In the genomic region with DNA sequence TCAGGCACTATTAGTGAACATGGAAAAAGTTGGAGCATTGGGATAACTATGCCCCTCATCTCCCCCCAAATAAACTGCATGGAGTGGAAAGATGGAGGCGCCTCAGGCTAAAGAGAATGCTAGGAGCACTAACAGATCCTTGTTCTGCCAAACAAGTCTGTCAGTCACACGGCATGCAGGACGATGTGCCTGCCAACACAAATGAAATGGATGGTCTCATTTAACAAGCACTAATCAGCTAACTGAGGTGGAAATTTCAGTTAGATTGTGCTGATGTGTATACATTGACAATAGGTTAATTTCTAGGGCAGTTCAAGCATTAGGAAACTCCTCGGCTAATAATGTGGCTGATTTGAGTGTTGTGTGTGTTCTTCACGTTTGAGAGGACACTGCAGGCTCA, we compare ENCODE assay signal across 17 mouse cellular contexts.
A peak's percentile ranks its signal among the peaks of the same experiment; 100 is the strongest.
DNase-seq lines count a peak whose midpoint lies in the region; ATAC-seq and TF ChIP-seq lines count a peak whose summit lies in the region.
"Had no signal": no experiment of that assay in that cellular context is flagged by ENCODE, and none has a peak within 500 bp of the region (broad histone marks: within the 10 kb centered on the region; RNA-seq: fewer than 3 reads in every experiment).

No protein-coding gene starts in this region.

- no peak for DNase-seq in forebrain, embryonic 11.5 days (ENCODE audit: low spot score)
- no peak for DNase-seq in forebrain, embryonic 10.5 days (ENCODE audit: extremely low spot score, low spot score)
- DNase-seq in brain, embryonic 14.5 days (ENCODE audit: low read depth): peak; percentile 92
- DNase-seq in urinary bladder, adult 2 months (ENCODE audit: low spot score): no peak
- DNase-seq: adrenal gland, adult 2 months; adrenal gland, postnatal 25 days; cerebellum, adult 2 months; gastrocnemius, adult 2 months; gastrocnemius, postnatal 25 days; heart, postnatal 36 days had no signal

- no peaks in the 10 kb centered on the region for H3K9me3 ChIP-seq in forebrain, embryonic 11.5 days (ENCODE audit: control insufficient read depth, low read length)
- no peaks in the 10 kb centered on the region for H3K9me3 ChIP-seq in forebrain, embryonic 10.5 days
- no peaks in the 10 kb centered on the region for H3K9me3 ChIP-seq in forebrain, embryonic 15.5 days
- H3K9me3 ChIP-seq in intestine, postnatal 0 days (ENCODE audit: control insufficient read depth): no peaks in the 10 kb centered on the region
- H3K9me3 ChIP-seq: embryonic facial prominence, embryonic 13.5 days; heart, embryonic 13.5 days; hindbrain, embryonic 15.5 days had no signal

- no peak overlapping the region for H3K4me2 ChIP-seq in forebrain, embryonic 11.5 days (ENCODE audit: low read depth, low read length, severe bottlenecking)
- no peak overlapping the region for H3K4me2 ChIP-seq in forebrain, embryonic 15.5 days (replicated peaks)
- H3K4me2 ChIP-seq in intestine, postnatal 0 days (replicated peaks; ENCODE audit: low read depth): no peak overlapping the region
- H3K4me2 ChIP-seq: embryonic facial prominence, embryonic 13.5 days; heart, embryonic 13.5 days; hindbrain, embryonic 15.5 days had no signal

- ATAC-seq in forebrain, embryonic 11.5 days (replicated peaks; ENCODE audit: low FRiP score): peak; percentile 59
- ATAC-seq in forebrain, embryonic 15.5 days (replicated peaks): peak; percentile 88
- no peak for ATAC-seq in intestine, postnatal 0 days
- ATAC-seq: intestine, embryonic 16.5 days had no signal

- no peak for TF ChIP-seq CTCF in brain, embryonic 14.5 days (IDR thresholded peaks at IDR 0.05; ENCODE audit: borderline replicate concordance, extremely low read depth, insufficient read depth, insufficient read length)
- no peak for TF ChIP-seq CTCF in intestine, postnatal 0 days (IDR thresholded peaks at IDR 0.05; ENCODE audit: low read depth)

- H3K4me3 ChIP-seq in forebrain, embryonic 11.5 days (ENCODE audit: low read depth, low read length): no peak overlapping the region
- no peak overlapping the region for H3K4me3 ChIP-seq in forebrain, embryonic 10.5 days
- H3K4me3 ChIP-seq in forebrain, embryonic 15.5 days: no peak overlapping the region
- H3K4me3 ChIP-seq in intestine, postnatal 0 days (ENCODE audit: low read depth, low read length): no peak overlapping the region
- H3K4me3 ChIP-seq: embryonic facial prominence, embryonic 13.5 days; gastrocnemius, adult 2 months; heart, embryonic 13.5 days; hindbrain, embryonic 15.5 days had no signal

- no peaks in the 10 kb centered on the region for H3K27me3 ChIP-seq in forebrain, embryonic 11.5 days (ENCODE audit: control insufficient read depth, insufficient read depth, low read length)
- H3K27me3 ChIP-seq in forebrain, embryonic 10.5 days (ENCODE audit: poor library complexity, severe bottlenecking): no peaks in the 10 kb centered on the region
- no peaks in the 10 kb centered on the region for H3K27me3 ChIP-seq in forebrain, embryonic 15.5 days
- no peaks in the 10 kb centered on the region for H3K27me3 ChIP-seq in intestine, postnatal 0 days (replicated peaks; ENCODE audit: control insufficient read depth, insufficient read depth, low read length)
- H3K27me3 ChIP-seq: CH12.LX; embryonic facial prominence, embryonic 13.5 days; heart, embryonic 13.5 days; hindbrain, embryonic 15.5 days had no signal

- no peaks in the 10 kb centered on the region for H3K36me3 ChIP-seq in forebrain, embryonic 11.5 days (ENCODE audit: control insufficient read depth, insufficient read depth, low read length)
- no peaks in the 10 kb centered on the region for H3K36me3 ChIP-seq in forebrain, embryonic 10.5 days (replicated peaks)
- H3K36me3 ChIP-seq in forebrain, embryonic 15.5 days: no peaks in the 10 kb centered on the region
- no peaks in the 10 kb centered on the region for H3K36me3 ChIP-seq in intestine, postnatal 0 days (ENCODE audit: control insufficient read depth, insufficient read depth)
- H3K36me3 ChIP-seq: embryonic facial prominence, embryonic 13.5 days; heart, embryonic 13.5 days; hindbrain, embryonic 15.5 days had no signal

- H3K9ac ChIP-seq in forebrain, embryonic 11.5 days (ENCODE audit: low read length): no peak overlapping the region
- no peak overlapping the region for H3K9ac ChIP-seq in forebrain, embryonic 15.5 days (replicated peaks)
- H3K9ac ChIP-seq in intestine, postnatal 0 days (ENCODE audit: low read depth, low read length): no peak overlapping the region
- H3K9ac ChIP-seq: embryonic facial prominence, embryonic 13.5 days; heart, embryonic 13.5 days; hindbrain, embryonic 15.5 days had no signal

- TF ChIP-seq POLR2A in brain, embryonic 14.5 days (IDR thresholded peaks at IDR 0.05; ENCODE audit: borderline replicate concordance, extremely low read depth, insufficient read depth, insufficient read length, poor library complexity, severe bottlenecking): no peak

- WGBS in forebrain, embryonic 11.5 days: 34% methylated on average over 5 of the region's 5 CpGs
- 41% methylated on average over 5 of the region's 5 CpGs for WGBS in forebrain, embryonic 10.5 days
- 14% methylated on average over 5 of the region's 5 CpGs for WGBS in forebrain, embryonic 15.5 days
- WGBS in intestine, postnatal 0 days: 68% methylated on average over 5 of the region's 5 CpGs

- no peaks in the 10 kb centered on the region for H3K4me1 ChIP-seq in forebrain, embryonic 11.5 days (replicated peaks; ENCODE audit: control insufficient read depth, insufficient read depth, low read length)
- peaks cover 12% of the 10 kb centered on the region for H3K4me1 ChIP-seq in forebrain, embryonic 10.5 days
- no peaks in the 10 kb centered on the region for H3K4me1 ChIP-seq in forebrain, embryonic 15.5 days
- H3K4me1 ChIP-seq in intestine, postnatal 0 days (replicated peaks; ENCODE audit: control insufficient read depth, insufficient read depth, low read length): no peaks in the 10 kb centered on the region
- H3K4me1 ChIP-seq: embryonic facial prominence, embryonic 13.5 days; heart, embryonic 13.5 days; hindbrain, embryonic 15.5 days had no signal

- H3K27ac ChIP-seq in forebrain, embryonic 11.5 days (ENCODE audit: low read depth, low read length): no peak overlapping the region
- H3K27ac ChIP-seq in forebrain, embryonic 10.5 days: no peak overlapping the region
- H3K27ac ChIP-seq in forebrain, embryonic 15.5 days (replicated peaks): no peak overlapping the region
- H3K27ac ChIP-seq in intestine, postnatal 0 days (ENCODE audit: low read depth, low read length): no peak overlapping the region
- H3K27ac ChIP-seq: embryonic facial prominence, embryonic 13.5 days; gastrocnemius, adult 2 months; heart, embryonic 13.5 days; hindbrain, embryonic 15.5 days had no signal
